Mouse (Mus musculus) right cerebral cortex, adult 2 months (tissue): ENCODE data around the gene Mrtfb.

Source experiments
- DNase-seq, 2 experiments: peaks; one replicate each; pipeline ENCODE4 v3.0.0; 2021 to 2022; ENCODE audit warnings: low spot score in 2 of 2

Gene Mrtfb

GRCm38 (mm10) chr16:13401591-13401990, 145.3 kb downstream of the Mrtfb start:
- no peak for DNase-seq

- no peak for DNase-seq
These were observed 148.4 kb downstream of the Mrtfb start for GRCm38 (mm10) chr16:13404656-13405055.

- no peak for DNase-seq
These were observed 149.1 kb downstream of the Mrtfb start for GRCm38 (mm10) chr16:13405403-13405802.

GRCm38 (mm10) chr16:13409530-13410163, 153.4 kb downstream of the Mrtfb start:
- DNase-seq = peak; percentile 37 to 51

GRCm38 (mm10) chr16:13410760-13411159, 154.5 kb downstream of the Mrtfb start:
- DNase-seq = no peak

GRCm38 (mm10) chr16:13411531-13411930, 155.2 kb downstream of the Mrtfb start:
- no peak for DNase-seq

- no peak for DNase-seq
These were observed 158.3 kb downstream of the Mrtfb start for GRCm38 (mm10) chr16:13414566-13414965.

- DNase-seq = no peak
These were observed 158.7 kb downstream of the Mrtfb start for GRCm38 (mm10) chr16:13414972-13415371.

- no peak for DNase-seq
These were observed 159.2 kb downstream of the Mrtfb start for GRCm38 (mm10) chr16:13415465-13415864.

GRCm38 (mm10) chr16:13416465-13416864, 160.2 kb downstream of the Mrtfb start:
- peak in 1 of 2 experiments; percentile 47 for DNase-seq

GRCm38 (mm10) chr16:13417904-13418303, 161.6 kb downstream of the Mrtfb start:
- DNase-seq = no peak

GRCm38 (mm10) chr16:13419752-13420151, 163.5 kb downstream of the Mrtfb start:
- no peak for DNase-seq

- no peak for DNase-seq
These were observed 166.2 kb downstream of the Mrtfb start for GRCm38 (mm10) chr16:13422522-13422921.

GRCm38 (mm10) chr16:13423587-13424355, 167.5 kb downstream of the Mrtfb start:
- no peak for DNase-seq

- no peak for DNase-seq
These were observed 169.5 kb downstream of the Mrtfb start for GRCm38 (mm10) chr16:13425804-13426203.

GRCm38 (mm10) chr16:13426831-13427589, 170.7 kb downstream of the Mrtfb start:
- DNase-seq = no peak

- no peak for DNase-seq
These were observed 171.8 kb downstream of the Mrtfb start for GRCm38 (mm10) chr16:13428077-13428476.

- no peak for DNase-seq
These were observed 172.5 kb downstream of the Mrtfb start for GRCm38 (mm10) chr16:13428806-13429205.

- no peak for DNase-seq
These were observed 173.8 kb downstream of the Mrtfb start for GRCm38 (mm10) chr16:13429921-13430606.

GRCm38 (mm10) chr16:13430940-13431339, 174.7 kb downstream of the Mrtfb start:
- no peak for DNase-seq

GRCm38 (mm10) chr16:13435627-13436026, 179.3 kb downstream of the Mrtfb start:
- no peak for DNase-seq
